Mouse (Mus musculus) bone marrow, adult 2 months (tissue): ENCODE data around the gene Cgnl1.

Experiments
- CTCF ChIP-seq: fragments of 200-500 bp; IDR thresholded peaks from 2 replicates; pipeline ENCODE4 v1.5.1; 2011; ENCODE audit warnings: low read length, control low read depth; ENCODE audit not compliant: control insufficient read depth, insufficient read depth
- POLR2A ChIP-seq: fragments of 200-500 bp; IDR thresholded peaks from 2 replicates; pipeline ENCODE4 v1.6.1; 2011; ENCODE audit warnings: low read depth, mild to moderate bottlenecking, control low read depth, low read length, borderline replicate concordance; ENCODE audit not compliant: control insufficient read depth

DNA sequence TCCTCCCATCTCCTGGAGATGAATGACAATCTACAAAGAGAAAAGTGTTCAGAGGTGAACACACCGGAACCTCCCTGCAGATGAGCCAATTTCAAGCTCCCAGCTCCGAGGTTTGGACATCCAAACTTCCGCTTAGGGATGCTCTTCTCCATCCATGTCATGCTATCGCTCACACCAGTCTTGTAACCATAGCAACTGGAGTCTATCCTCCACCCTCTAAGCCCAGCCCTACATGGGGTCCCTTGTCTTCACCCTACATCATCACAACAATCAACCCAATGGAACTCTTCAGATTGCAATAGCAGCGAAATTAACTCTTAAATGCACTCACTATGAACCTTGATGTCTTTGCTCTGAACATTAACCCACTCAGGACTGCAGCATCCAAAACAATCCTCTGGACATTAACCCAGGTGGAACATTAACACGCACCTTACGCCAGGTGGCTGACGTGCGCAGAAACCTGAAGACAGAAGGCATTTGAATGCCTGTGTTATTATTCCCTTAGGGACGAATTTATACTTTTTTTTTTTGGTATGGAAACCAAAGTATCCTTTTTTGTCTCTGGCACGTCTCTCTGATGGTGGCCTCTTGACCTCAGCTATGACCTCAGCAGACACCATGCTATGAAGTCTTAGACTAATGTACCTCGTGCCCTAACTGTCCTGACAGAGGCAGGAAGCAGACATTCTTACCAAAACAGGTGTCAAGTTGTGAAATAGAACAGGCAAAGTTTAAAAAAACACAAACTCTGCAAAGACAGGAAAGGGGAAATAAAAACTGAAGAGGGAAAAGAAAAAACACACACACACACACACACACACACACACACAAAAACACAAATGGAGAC lies 33.1 kb downstream of the Cgnl1 start:
- TF ChIP-seq CTCF (no peak), POLR2A (no peak)
